ENCODE assay signal across 21 mouse cellular contexts in genomic region chr4:140307481-140307880, GRCm38 (mm10).
"Had no signal": no experiment of that assay in that cellular context is flagged by ENCODE, and none has a peak within 500 bp of the region (broad histone marks: within the 10 kb centered on the region; RNA-seq: fewer than 3 reads in every experiment).

No protein-coding gene starts in this region.

- H3K36me3 ChIP-seq: lung, embryonic 15.5 days; midbrain, embryonic 10.5 days; midbrain, embryonic 12.5 days; neural tube, embryonic 13.5 days; neural tube, embryonic 15.5 days had no signal

- H3K4me3 ChIP-seq: lung, embryonic 15.5 days; midbrain, embryonic 10.5 days; midbrain, embryonic 12.5 days; myocyte; neural tube, embryonic 13.5 days; neural tube, embryonic 15.5 days had no signal

- DNase-seq: liver, postnatal 0 days; lung, adult 2 months; lung, postnatal 14 days; lung, postnatal 4 days; midbrain, embryonic 14.5 days; retina, postnatal 1 day; right cerebral cortex, adult 18-20 months; right cerebral cortex, postnatal 25 days; right cerebral cortex, postnatal 4 days; spleen, adult 18-20 months; thymus, adult 18-20 months; thymus, postnatal 14 days; thymus, postnatal 4 days had no signal

- H3K4me1 ChIP-seq: lung, embryonic 15.5 days; midbrain, embryonic 10.5 days had no signal

- ATAC-seq: liver, postnatal 0 days; lung, postnatal 0 days; midbrain, embryonic 16.5 days had no signal

- H3K27me3 ChIP-seq: lung, embryonic 15.5 days; midbrain, embryonic 12.5 days; neural tube, embryonic 13.5 days; neural tube, embryonic 15.5 days had no signal

- H3K9me3 ChIP-seq: lung, embryonic 15.5 days; midbrain, embryonic 12.5 days; neural tube, embryonic 13.5 days; neural tube, embryonic 15.5 days had no signal

- H3K9ac ChIP-seq: liver, postnatal 0 days; lung, embryonic 15.5 days; midbrain, embryonic 12.5 days; neural tube, embryonic 13.5 days; neural tube, embryonic 15.5 days had no signal

- H3K27ac ChIP-seq: lung, embryonic 15.5 days; midbrain, embryonic 10.5 days; midbrain, embryonic 12.5 days; neural tube, embryonic 13.5 days; neural tube, embryonic 15.5 days had no signal

- H3K4me2 ChIP-seq: lung, embryonic 15.5 days; midbrain, embryonic 12.5 days; neural tube, embryonic 13.5 days; neural tube, embryonic 15.5 days had no signal
